Mouse (Mus musculus) midbrain, postnatal 0 days (tissue): ENCODE data around the gene Vmn2r61. TPM values are rescaled to one million over a fixed set of nuclear protein-coding genes. Genes with fewer than 3 reads are reported as not detected.

Source experiments
- ATAC-seq: fragments of 200-750 bp; cut with Nextera tagmentation; 2 replicates; pipeline ENCODE4 v1.8.0; 2017; ENCODE audit warnings: moderate number of reproducible peaks, mild to moderate bottlenecking, moderate TSS enrichment, moderate library complexity; ENCODE audit not compliant: low FRiP score
- DNase-seq: peaks from one replicate; pipeline ENCODE4 v3.0.0-alpha.2; 2015; ENCODE audit warnings: low spot score
- H3K27ac ChIP-seq: fragments of 300-500 bp; sonication (generic); 2 replicates; pipeline ENCODE4 v1.5.1; 2014; ENCODE audit warnings: low read depth, mild to moderate bottlenecking, low read length, mixed read lengths
- H3K27me3 ChIP-seq: fragments of 300-500 bp; sonication (generic); 2 replicates; pipeline ENCODE4 v1.6.1; 2014; ENCODE audit warnings: low read length, control low read depth, mixed read lengths; ENCODE audit not compliant: insufficient read depth
- H3K36me3 ChIP-seq: fragments of 300-500 bp; sonication (generic); 2 replicates; pipeline ENCODE4 v1.6.1; 2014; ENCODE audit warnings: low read length, control low read depth, mixed read lengths; ENCODE audit not compliant: insufficient read depth
- H3K4me1 ChIP-seq: fragments of 300-500 bp; sonication (generic); 2 replicates; pipeline ENCODE4 v1.6.1; 2014; ENCODE audit warnings: mild to moderate bottlenecking, control low read depth, antibody characterized with exemption, low read length, mixed read lengths; ENCODE audit not compliant: insufficient read depth
- H3K4me2 ChIP-seq: fragments of 300-500 bp; sonication (generic); 2 replicates; pipeline ENCODE4 v1.6.1; 2014; ENCODE audit warnings: low read depth, mild to moderate bottlenecking, low read length, mixed read lengths; ENCODE audit not compliant: poor library complexity, severe bottlenecking
- H3K4me3 ChIP-seq: fragments of 300-500 bp; sonication (generic); 2 replicates; pipeline ENCODE4 v1.5.1; 2014; ENCODE audit warnings: low read depth, mild to moderate bottlenecking, low read length, moderate library complexity
- H3K9ac ChIP-seq: fragments of 300-500 bp; sonication (generic); replicated peaks from 2 replicates; pipeline ENCODE4 v1.6.1; 2014; ENCODE audit warnings: mild to moderate bottlenecking, low read length, moderate library complexity, mixed read lengths; ENCODE audit not compliant: poor library complexity, severe bottlenecking
- H3K9me3 ChIP-seq: fragments of 300-500 bp; sonication (generic); 2 replicates; pipeline ENCODE4 v1.6.1; 2016; ENCODE audit warnings: low read length, control low read depth
- CTCF ChIP-seq: IDR thresholded peaks from 2 replicates; pipeline ENCODE4 v1.5.1; 2016; ENCODE audit warnings: antibody characterized with exemption, mild to moderate bottlenecking
- WGBS: fragments of 180-500 bp; shearing (Covaris S2); extraction: QIAGEN DNeasy Blood & Tissue Kit; methylation state at CpG from one replicate; pipeline ENCODE4 v1.1.7; 2014; 5-methylcytosine and 5-hydroxymethylcytosine counted together
- polyA plus RNA-seq: library from polyadenylated mRNA; unstranded; fragments of >200 nt; fragmentation: Nextera tagmentation; extraction: Ambion mirVana; gene quantifications from 2 replicates; pipeline ENCODE4 v1.2.1, GENCODE M21; 2015
- total RNA-seq: library from RNA; depleted of rRNA; stranded (reverse); fragments of >200 nt; gene quantifications from 2 replicates; pipeline ENCODE4 v1.2.3, GENCODE M21; 2014; rRNA removed

Gene Vmn2r61
- total RNA-seq: not detected in 2 replicates
- not detected in 2 replicates for polyA plus RNA-seq

- no peaks in the 10 kb centered on the region for H3K4me1 ChIP-seq
- DNase-seq: no peak
- H3K27me3 ChIP-seq: no peaks in the 10 kb centered on the region
- 84% methylated on average over 1 of the region's 1 CpGs for WGBS
- ATAC-seq: no peak
- TF ChIP-seq CTCF: no peak
- no peak within 1 kb of the TSS for H3K4me2 ChIP-seq
- H3K9ac ChIP-seq: no peak within 1 kb of the TSS
- H3K27ac ChIP-seq: no peak within 1 kb of the TSS
- no peak within 1 kb of the TSS for H3K4me3 ChIP-seq
- H3K36me3 ChIP-seq: no peaks in the 10 kb centered on the region
- H3K9me3 ChIP-seq: peaks cover 14% of the 10 kb centered on the region
These were observed at the start of gene Vmn2r61 for GRCm38 (mm10) chr7:42259753-42260152. Gene Vmn2r61 (plus strand): TSS chr7:42260053.

Other genes with a start within 250 kb of the Vmn2r61 start
- not detected in 2 replicates for gene Vmn2r59, start 201.0 kb upstream of the Vmn2r61 start, total RNA-seq
- not detected in 2 replicates for gene Vmn2r59, start 201.0 kb upstream of the Vmn2r61 start, polyA plus RNA-seq
- gene Vmn2r60, start 152.3 kb upstream of the Vmn2r61 start, total RNA-seq: not detected in 2 replicates
- not detected in 2 replicates for gene Vmn2r60, start 152.3 kb upstream of the Vmn2r61 start, polyA plus RNA-seq
- not detected in 2 replicates for gene 4933421I07Rik, start 188.1 kb downstream of the Vmn2r61 start, total RNA-seq
- gene 4933421I07Rik, start 188.1 kb downstream of the Vmn2r61 start, polyA plus RNA-seq: not detected in 2 replicates
- 18.7 and 21.0 TPM in 2 replicates for gene Zfp141, start 245.7 kb downstream of the Vmn2r61 start, total RNA-seq
- 8.4 TPM in 2 replicates for gene Zfp141, start 245.7 kb downstream of the Vmn2r61 start, polyA plus RNA-seq